Mouse (Mus musculus) kidney, postnatal 36 days (tissue): ENCODE measurements around the gene Khnyn.
A peak's percentile ranks its signal among the peaks of the same experiment; 100 is the strongest.

Experiments
- DNase-seq, 2 experiments: peaks; one replicate each; pipeline ENCODE4 v3.0.0; 2021 to 2022; ENCODE audit warnings: mixed read lengths in 2 of 2

The Khnyn gene

GRCm38 (mm10) chr14:55922475-55923232 is 37.9 kb downstream of the Khnyn start:
- DNase-seq, result no peak

GRCm38 (mm10) chr14:55926847-55927246 is 42.1 kb downstream of the Khnyn start:
- no peak for DNase-seq

GRCm38 (mm10) chr14:55929263-55929997 is 44.7 kb downstream of the Khnyn start:
- no peak for DNase-seq

- peak; percentile 57 to 63 for DNase-seq
These were observed 48.8 kb downstream of the Khnyn start for GRCm38 (mm10) chr14:55933586-55933985.

- no peak for DNase-seq
These were observed 55.5 kb downstream of the Khnyn start for GRCm38 (mm10) chr14:55940070-55940800.

- no peak for DNase-seq
These were observed 58.9 kb downstream of the Khnyn start for GRCm38 (mm10) chr14:55943601-55944000.

- DNase-seq, result no peak
These were observed 59.8 kb downstream of the Khnyn start, which contains the start of gene Cma1 for GRCm38 (mm10) chr14:55944575-55944974. Gene Cma1, minus strand, starts transcription at chr14:55944675.

- no peak for DNase-seq
These were observed 61.7 kb downstream of the Khnyn start for GRCm38 (mm10) chr14:55946269-55946969.
